Mouse (Mus musculus) left cerebral cortex, adult 8-10 months (tissue): ENCODE results near the gene Palm3. TPM values are rescaled to one million over a fixed set of nuclear protein-coding genes. Genes with fewer than 3 reads are reported as not detected.
A peak's percentile ranks its signal among the peaks of the same experiment; 100 is the strongest.
"Not testable (repeated sequence)": the region's sequence is repeated elsewhere in the genome, so short reads cannot be mapped to it uniquely, and the experiment has no call there.

Source experiments
- DNase-seq, 2 experiments: peaks; one replicate each; pipeline ENCODE4 v3.0.0; 2022; ENCODE audit warnings: low spot score in 2 of 2
- total RNA-seq, 4 experiments: library from RNA; stranded (reverse); gene quantifications; 2 replicates each; pipeline ENCODE4 v1.2.4; 2022

The Palm3 gene
- total RNA-seq, 4 experiments from 2014 or later, result 1.5 to 4.5 (median 2.3) TPM

- peak in 1 of 2 experiments; percentile 57 for DNase-seq
These were observed 23.6 kb upstream of the Palm3 start, which contains the start of gene Samd1 for GRCm38 (mm10) chr8:83997511-83998141. TSS of gene Samd1 (plus strand) at chr8:83997672.

DNA sequence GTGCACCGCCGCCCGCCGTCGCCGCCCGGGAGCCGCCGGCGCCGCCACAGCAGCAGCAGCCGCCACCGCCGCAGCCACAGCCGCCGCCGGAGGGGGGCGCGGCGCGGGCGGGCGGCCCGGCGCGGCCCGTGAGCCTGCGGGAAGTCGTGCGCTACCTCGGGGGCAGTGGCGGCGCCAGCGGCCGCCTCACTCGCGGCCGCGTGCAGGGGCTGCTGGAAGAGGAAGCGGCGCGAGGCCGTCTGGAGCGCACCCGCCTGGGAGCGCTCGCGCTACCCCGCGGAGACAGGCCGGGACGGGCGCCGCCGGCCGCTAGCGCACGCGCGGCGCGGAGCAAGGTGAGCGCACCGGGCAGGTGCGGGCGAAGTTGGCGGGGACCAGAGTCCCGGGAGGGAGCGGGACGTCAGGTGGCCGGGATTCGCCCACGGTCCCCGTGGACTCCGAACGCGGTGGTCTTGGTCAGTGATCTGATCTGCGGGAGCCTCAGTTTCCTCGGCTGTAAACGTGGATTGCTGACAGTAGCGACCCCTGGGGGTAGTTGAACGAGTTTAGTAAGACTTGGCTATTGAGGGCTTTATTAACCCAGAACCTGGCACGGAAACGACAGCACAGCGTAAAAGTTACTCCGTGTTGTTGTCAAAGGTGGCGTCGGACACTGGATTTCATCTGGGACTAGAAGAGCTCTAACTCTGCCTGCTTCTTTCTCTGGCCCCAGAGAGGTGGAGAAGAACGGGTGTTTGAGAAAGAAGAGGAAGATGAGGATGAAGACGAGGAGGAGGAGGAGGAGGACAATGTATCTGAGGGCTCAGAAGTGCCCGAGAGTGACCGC, 22.8 kb upstream of the Palm3 start:
- peak in 1 of 2 experiments; percentile 53 for DNase-seq

DNA sequence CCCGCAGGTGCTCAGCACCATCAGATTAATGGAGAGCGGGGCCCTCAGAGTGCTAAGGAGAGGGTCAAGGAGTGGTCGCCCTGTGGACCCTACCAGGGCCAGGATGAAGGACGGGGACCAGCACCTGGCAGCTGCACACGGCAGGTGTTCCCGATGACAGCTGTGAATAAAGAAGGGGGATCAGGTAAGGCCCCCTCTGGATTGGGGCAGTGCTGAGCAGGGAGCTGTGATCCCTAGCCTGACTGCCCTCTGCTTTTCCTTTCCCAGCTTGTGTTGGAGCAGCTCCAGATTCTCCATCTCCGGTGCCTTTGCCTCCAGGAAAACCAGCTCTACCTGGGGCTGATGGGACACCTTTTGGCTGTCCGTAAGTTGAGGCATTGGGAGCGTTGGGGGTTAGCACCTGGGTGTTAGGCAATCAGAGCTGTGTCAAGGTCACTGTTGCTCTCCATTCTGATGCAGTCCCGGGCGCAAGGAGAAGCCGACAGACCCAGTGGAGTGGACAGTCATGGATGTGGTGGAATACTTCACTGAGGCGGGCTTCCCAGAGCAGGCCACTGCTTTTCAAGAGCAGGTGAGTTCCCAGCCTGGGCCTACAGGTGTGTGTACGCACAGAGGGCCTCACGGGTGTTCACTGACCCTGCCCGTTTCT, 22.1 kb upstream of the Palm3 start:
- DNase-seq, result peak in 1 of 2 experiments; percentile 38

DNA sequence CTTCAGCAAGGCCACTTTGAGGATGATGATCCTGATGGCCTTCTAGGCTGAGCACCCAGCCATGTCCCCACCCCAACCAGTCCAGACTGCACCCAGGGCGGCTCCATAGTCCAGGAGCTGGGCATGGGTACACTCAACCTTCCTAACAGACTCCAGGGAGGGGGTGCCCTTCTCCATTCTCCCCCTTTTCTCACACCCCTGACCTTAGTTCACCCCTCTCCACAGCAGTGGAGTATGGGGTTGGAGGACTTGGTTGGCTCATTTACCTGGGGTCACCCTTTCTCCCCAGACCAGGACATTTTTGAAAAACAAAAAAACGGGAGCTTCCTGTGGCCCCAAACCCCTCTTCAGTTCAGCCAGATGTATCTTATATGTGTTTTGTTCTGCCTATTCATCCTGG, 21.4 kb upstream of the Palm3 start:
- no peak for DNase-seq

DNA sequence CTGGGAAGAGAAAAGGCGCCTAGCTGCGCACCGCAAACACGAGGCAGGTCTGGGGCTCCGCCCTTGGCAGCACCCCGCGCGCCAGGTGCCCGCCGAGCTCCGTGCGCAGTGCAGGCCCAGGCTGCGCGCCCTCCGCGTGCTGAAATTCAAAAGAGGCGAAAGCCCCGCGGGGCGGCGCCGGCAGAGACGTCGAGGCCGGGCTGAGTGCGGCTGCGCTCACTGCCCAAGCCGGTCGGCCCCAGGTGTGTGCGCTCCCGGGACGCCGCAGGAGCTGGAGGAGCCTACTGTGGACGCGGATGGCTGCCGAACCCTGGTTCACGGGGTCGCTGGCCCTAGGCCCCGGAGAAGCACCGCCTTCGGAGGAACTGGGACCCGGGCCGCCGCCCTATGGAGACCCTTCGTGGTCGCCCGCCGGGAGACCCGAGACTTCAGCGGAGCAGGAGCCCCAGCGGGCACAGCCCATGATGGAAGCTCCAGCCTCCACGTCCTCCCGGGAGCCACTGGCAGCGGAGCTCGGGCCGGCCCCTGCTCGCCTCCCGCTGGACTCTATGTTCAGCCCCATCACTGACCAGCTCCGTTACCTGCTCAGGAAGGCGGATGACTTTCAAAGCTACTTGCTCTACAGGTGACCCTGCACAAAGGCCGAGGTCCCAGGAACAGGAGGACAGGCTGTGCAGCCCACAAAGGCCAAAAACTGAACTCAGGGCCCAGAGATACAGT, 19.8 kb upstream of the Palm3 start, which contains the start of gene 1700067K01Rik:
Gene 1700067K01Rik (plus strand): TSS at position 222 of the 720 bp plus-strand sequence.
- no peak for DNase-seq

DNA sequence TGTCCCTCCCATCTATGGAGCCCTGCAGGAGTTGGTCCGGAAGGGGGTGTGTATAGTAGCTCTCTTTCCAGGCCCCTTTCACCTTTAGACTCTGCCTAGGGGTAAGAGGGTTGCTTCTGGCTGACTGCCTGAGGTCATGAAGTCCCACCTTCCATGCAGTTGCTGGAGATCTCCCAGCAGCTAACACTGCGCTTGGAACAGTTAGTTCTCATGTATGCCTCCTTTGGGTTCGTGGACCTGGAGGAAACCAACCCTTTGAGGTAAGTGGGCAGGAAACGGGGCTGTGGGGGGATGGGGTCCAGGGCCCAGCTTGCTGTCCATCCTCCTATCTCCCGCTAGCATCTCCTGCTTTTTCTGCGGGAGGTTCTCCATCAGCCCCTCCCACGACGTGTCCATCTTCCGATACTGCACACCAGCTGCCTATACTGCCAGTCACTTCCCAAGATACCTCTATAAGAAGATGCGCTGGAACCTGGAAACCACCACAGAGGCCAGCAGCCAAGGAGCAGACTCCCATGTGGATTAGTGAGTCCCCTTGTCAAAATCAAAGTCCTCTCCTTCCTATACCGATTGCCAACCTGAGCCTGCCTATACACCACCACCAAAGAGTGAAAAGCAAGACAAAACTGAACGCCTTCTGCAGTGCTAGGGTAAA, 18.2 kb upstream of the Palm3 start:
- DNase-seq, result no peak

- DNase-seq, result no peak
These were observed 17.5 kb upstream of the Palm3 start for GRCm38 (mm10) chr8:84003612-84004246.

DNA sequence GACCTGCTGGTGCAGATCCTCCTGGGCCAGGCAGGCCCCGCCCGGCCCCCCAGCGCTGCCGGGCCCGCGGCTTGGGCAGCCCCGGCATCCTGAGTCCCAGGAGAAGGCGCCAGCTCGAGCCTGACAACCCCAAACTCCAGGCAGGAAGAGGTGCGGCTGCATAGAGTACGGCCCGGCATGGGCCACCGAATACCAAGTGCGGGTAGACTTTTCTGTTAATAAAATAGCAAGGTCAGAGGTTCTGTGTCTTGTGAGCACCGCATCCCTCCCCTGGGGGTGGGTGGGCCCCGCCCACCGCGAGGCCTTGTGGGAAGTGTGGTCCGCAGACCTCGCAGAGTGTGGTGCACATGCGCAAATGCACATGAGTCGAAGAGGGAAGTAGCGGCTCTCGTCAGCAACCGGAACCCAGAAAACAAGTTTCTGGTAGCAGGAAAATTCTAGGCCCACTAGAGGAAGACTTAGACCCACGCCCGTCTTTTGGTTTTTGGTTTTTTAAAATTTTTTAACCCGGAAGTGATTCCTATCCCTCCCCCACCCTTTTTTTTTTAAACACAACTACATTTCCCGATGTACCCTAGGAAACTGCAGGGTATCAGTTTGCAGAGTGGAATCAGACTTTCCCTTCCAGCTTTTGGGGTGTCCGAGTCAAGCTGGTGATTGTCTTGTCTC, 16.6 kb upstream of the Palm3 start:
- DNase-seq, result peak; percentile 87 to 94

GRCm38 (mm10) chr8:84005502-84005901, 15.8 kb upstream of the Palm3 start:
- DNase-seq, result not testable (repeated sequence)

DNA sequence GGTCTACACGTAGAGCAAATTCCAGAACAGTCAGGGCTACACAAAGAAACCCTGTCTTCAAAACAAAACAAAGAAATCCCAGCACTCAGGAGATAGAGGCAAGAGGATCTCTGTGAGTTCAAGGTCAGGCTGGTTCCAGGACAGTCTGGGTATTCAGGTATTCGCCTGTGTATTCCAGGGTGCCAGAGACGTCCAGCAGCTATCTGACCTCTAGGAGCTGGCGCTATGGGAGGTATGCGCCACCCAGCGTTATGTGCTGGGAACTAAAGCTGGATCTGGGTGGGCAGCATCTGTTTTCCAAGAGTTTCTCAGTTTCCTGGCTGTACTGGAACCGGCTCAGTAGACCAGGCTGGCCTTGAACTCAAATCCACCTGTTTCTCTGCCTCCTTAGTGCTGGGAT, 12.9 kb upstream of the Palm3 start:
- no peak for DNase-seq

DNA sequence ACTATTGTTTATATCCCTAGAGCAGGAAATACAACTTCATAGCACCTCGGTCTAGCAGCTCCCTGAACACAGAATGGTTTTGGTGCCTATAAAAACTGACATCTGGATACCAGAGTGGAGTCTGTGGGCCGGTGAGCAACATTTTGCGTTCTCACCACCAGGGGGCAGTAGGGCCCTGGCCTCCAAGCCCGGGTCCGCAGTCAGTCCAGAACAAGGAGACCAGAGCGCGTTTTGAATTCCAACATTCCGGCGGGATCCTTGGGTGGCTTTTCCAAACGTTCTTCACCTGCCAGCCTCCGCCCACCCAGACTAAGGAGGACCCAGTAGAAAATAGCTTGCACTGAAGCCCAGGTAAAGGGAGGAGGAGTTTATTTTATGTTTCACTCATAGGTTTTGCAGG, 11.4 kb upstream of the Palm3 start:
- DNase-seq, result peak; percentile 64 to 81

DNA sequence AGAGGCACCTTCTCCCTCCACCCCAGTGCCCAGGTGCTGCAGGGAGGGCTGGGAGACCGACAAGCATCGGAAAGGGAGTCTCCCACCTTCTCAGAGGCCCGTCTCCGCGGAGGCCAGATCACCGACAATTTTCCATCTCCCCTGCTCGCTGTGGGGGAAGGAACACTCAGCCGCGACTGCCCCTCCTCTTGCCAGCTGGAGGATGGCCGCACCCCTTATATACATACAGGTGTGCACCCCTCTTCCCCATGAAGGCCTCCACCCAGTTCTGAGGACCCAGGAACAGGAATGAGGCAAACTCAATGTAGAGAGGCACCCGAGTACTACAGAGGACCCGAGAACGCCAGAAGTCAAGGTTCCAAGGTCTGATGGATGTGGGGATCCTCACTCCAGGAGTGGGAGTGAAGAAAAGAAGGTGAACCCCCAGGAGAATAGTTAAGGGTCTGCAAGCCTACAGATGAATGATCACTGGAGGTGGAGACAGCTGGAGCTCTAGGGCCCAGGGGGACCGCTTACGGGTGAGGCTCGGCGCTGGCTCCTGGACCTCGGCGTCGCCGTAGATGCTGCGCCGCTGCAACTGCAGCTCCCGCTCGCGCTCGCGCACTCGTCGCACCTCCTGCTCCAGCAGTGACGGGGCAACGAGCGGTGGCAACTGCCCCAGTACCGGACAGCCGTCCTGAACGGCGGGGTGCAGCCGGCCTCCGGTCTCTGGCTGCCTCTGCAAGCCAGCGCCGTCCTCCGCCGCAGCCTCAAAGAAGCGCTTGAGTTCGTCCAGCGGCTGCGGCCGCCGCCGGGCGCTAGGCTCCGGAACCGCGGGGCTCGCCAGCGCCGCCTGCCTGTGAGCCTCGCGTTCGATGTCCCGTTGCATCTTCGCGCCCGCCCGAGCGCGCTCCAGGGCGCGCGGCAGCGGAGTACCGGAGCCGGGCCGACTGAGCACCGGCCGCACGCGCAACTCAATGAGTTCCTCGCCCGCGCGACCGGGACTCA, 10.4 kb upstream of the Palm3 start:
- DNase-seq, result peak in 1 of 2 experiments; percentile 54

- no peak for DNase-seq
These were observed 9.4 kb upstream of the Palm3 start, which contains the start of gene 2210011C24Rik for GRCm38 (mm10) chr8:84011705-84012498. TSS of gene 2210011C24Rik (minus strand) at chr8:84012171.

- no peak for DNase-seq
These were observed 8.6 kb upstream of the Palm3 start for GRCm38 (mm10) chr8:84012499-84013165.

DNA sequence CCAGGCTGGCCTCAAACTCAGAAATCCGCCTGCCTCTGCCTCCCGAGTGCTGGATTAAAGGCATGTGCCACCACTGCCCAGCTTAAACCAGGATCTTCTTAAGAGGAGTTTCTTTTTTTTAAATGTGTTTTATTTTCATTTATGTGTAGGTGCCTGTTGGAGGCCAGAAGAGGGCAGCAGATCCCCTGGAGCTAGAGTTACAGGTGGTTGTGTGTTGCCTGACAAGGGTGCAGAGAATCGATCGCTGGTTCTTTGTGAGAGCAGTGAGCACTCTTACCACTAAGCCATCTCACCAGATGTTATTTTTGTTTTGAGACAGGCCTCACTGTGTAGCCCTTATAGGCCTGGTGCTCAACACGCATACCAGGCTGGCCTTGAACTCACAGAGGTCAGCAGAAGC, 5.4 kb upstream of the Palm3 start:
- DNase-seq, result no peak

- DNase-seq, result no peak
These were observed 1.5 kb upstream of the Palm3 start for GRCm38 (mm10) chr8:84019738-84020137.

GRCm38 (mm10) chr8:84021569-84021968, 298 bp downstream of the Palm3 start:
- no peak for DNase-seq
